Mouse (Mus musculus) c-Kit-positive CD71-negative TER-119-negative erythroid progenitor cells, embryonic 14.5 days (primary cell): ENCODE results near the gene Ppp1r21.

Source experiments
- DNase-seq: peaks from one replicate; pipeline ENCODE4 v3.0.0-alpha.2; 2013; ENCODE audit warnings: low read depth

Ppp1r21 gene

GRCm38 (mm10) chr17:88530236-88530619 lies 310 bp downstream of the Ppp1r21 start:
- DNase-seq = no peak

GRCm38 (mm10) chr17:88530667-88531066 lies 749 bp downstream of the Ppp1r21 start:
- DNase-seq = no peak

- no peak for DNase-seq
These were observed 1.3 kb downstream of the Ppp1r21 start for GRCm38 (mm10) chr17:88531176-88531575.

- no peak for DNase-seq
These were observed 8.0 kb downstream of the Ppp1r21 start for GRCm38 (mm10) chr17:88537842-88538430.

GRCm38 (mm10) chr17:88542771-88543416 lies 13.0 kb downstream of the Ppp1r21 start:
- no peak for DNase-seq

- DNase-seq = no peak
These were observed 13.5 kb downstream of the Ppp1r21 start for GRCm38 (mm10) chr17:88543417-88543782.

- no peak for DNase-seq
These were observed 15.4 kb downstream of the Ppp1r21 start for GRCm38 (mm10) chr17:88545217-88545784.

GRCm38 (mm10) chr17:88546745-88547144 lies 16.8 kb downstream of the Ppp1r21 start:
- no peak for DNase-seq

GRCm38 (mm10) chr17:88549411-88550191 lies 19.7 kb downstream of the Ppp1r21 start:
- no peak for DNase-seq

- DNase-seq = no peak
These were observed 20.4 kb downstream of the Ppp1r21 start for GRCm38 (mm10) chr17:88550351-88550750.

- no peak for DNase-seq
These were observed 21.3 kb downstream of the Ppp1r21 start for GRCm38 (mm10) chr17:88550981-88551940.

- no peak for DNase-seq
These were observed 22.6 kb downstream of the Ppp1r21 start for GRCm38 (mm10) chr17:88552556-88552955.

GRCm38 (mm10) chr17:88553001-88553449 lies 23.1 kb downstream of the Ppp1r21 start:
- no peak for DNase-seq

GRCm38 (mm10) chr17:88553473-88554087 lies 23.7 kb downstream of the Ppp1r21 start:
- no peak for DNase-seq

- no peak for DNase-seq
These were observed 26.3 kb downstream of the Ppp1r21 start for GRCm38 (mm10) chr17:88556176-88556575.

GRCm38 (mm10) chr17:88556688-88557087 lies 26.8 kb downstream of the Ppp1r21 start:
- DNase-seq = no peak

GRCm38 (mm10) chr17:88558168-88558842 lies 28.4 kb downstream of the Ppp1r21 start:
- no peak for DNase-seq

- no peak for DNase-seq
These were observed 33.7 kb downstream of the Ppp1r21 start for GRCm38 (mm10) chr17:88563611-88564010.

- no peak for DNase-seq
These were observed 40.1 kb downstream of the Ppp1r21 start for GRCm38 (mm10) chr17:88569807-88570540.

GRCm38 (mm10) chr17:88570784-88571183 lies 40.9 kb downstream of the Ppp1r21 start:
- no peak for DNase-seq
